Mouse (Mus musculus): ENCODE measurements around the gene 4930556J24Rik.

DNA sequence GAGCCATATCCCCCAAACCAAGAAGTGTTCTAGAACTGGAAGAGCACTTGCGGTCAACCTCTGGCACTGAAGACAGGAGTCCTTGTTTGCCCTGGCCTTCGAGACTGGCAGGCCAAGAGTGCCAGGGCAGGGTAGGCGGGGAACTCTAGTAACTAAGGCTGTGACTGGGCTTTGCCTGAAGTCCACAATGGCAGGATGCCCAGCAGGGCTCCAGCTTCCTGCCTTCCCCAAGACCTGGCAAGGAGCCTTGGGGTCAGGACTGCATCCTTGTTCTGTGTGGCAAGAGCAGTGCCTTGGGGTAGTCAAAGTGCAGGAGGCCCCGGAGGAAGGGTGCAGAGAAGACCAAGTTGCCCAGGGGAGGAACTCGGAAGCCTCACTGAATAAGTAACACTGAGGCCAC lies 73.5 kb downstream of the 4930556J24Rik start:
- no peak for TF ChIP-seq TCF12 (IDR thresholded peaks at IDR 0.05; ENCODE audit: low read depth, low read length)
- no peak for TF ChIP-seq CTCF (IDR thresholded peaks at IDR 0.05 in 2 of 3, conservative IDR thresholded peaks at IDR 0.05 in 1 of 3; ENCODE audit: control insufficient read depth in 1 of 3, insufficient read depth in 1 of 3, low read depth in 2 of 3, low read length in 3 of 3, poor library complexity in 1 of 3, severe bottlenecking in 1 of 3)
- TF ChIP-seq HCFC1 (IDR thresholded peaks at IDR 0.05; ENCODE audit: low read depth, low read length): no peak

All from MEL (cell line).